Mouse (Mus musculus): ENCODE measurements at regions not wholly inside any gene's neighbourhood (a gene's known extent, or its start where the extent isn't known, plus 50 kb on each side); places are given as distances from the start of the nearest gene placed in this dataset.

- no peak overlapping the region for H3K27ac ChIP-seq (ENCODE audit: control insufficient read depth, insufficient read depth, low read depth, low read length)
These were observed 86.2 kb upstream of the Cacna2d3 start for GRCm38 (mm10) chr14:29807881-29808280.

GRCm38 (mm10) chr14:29814626-29815025 lies 93.0 kb upstream of the Cacna2d3 start:
- no peaks in the 10 kb centered on the region for H3K4me1 ChIP-seq (ENCODE audit: control insufficient read depth, insufficient read depth, low read length)
- H3K4me3 ChIP-seq (ENCODE audit: control insufficient read depth, low read depth, low read length): no peak overlapping the region
- TF ChIP-seq CTCF (IDR thresholded peaks at IDR 0.05; ENCODE audit: control insufficient read depth, insufficient read depth, insufficient replicate concordance, low read depth, low read length): no peak
- TF ChIP-seq POLR2A (IDR thresholded peaks at IDR 0.05; ENCODE audit: control insufficient read depth, low read depth, low read length): no peak
- no peaks in the 10 kb centered on the region for H3K27me3 ChIP-seq (ENCODE audit: control insufficient read depth, insufficient read depth, low read length)
- no peak overlapping the region for H3K27ac ChIP-seq (ENCODE audit: control insufficient read depth, insufficient read depth, low read depth, low read length)
- H3K36me3 ChIP-seq (ENCODE audit: control insufficient read depth, insufficient read depth, low read length): no peaks in the 10 kb centered on the region

More at GRCm38 (mm10) chr14:29807881-29808280, 86.2 kb upstream of the Cacna2d3 start:
- Histone ChIP-seq H3K4me1 (ENCODE audit: control insufficient read depth, insufficient read depth, low read length) (no peaks in the 10 kb centered on the region), H3K27me3 (ENCODE audit: control insufficient read depth, insufficient read depth, low read length) (no peaks in the 10 kb centered on the region), H3K4me3 (ENCODE audit: control insufficient read depth, low read depth, low read length) (no peak overlapping the region), H3K36me3 (ENCODE audit: control insufficient read depth, insufficient read depth, low read length) (no peaks in the 10 kb centered on the region)
- no peak for TF ChIP-seq CTCF (IDR thresholded peaks at IDR 0.05; ENCODE audit: control insufficient read depth, insufficient read depth, insufficient replicate concordance, low read depth, low read length)
- TF ChIP-seq POLR2A (IDR thresholded peaks at IDR 0.05; ENCODE audit: control insufficient read depth, low read depth, low read length): no peak

GRCm38 (mm10) chr14:29817548-29817947 lies 95.9 kb upstream of the Cacna2d3 start:
- Histone ChIP-seq H3K27ac (ENCODE audit: control insufficient read depth, insufficient read depth, low read depth, low read length) (no peak overlapping the region), H3K27me3 (ENCODE audit: control insufficient read depth, insufficient read depth, low read length) (no peaks in the 10 kb centered on the region), H3K36me3 (ENCODE audit: control insufficient read depth, insufficient read depth, low read length) (no peaks in the 10 kb centered on the region), H3K4me1 (ENCODE audit: control insufficient read depth, insufficient read depth, low read length) (no peaks in the 10 kb centered on the region), H3K4me3 (ENCODE audit: control insufficient read depth, low read depth, low read length) (no peak overlapping the region)
- TF ChIP-seq POLR2A (IDR thresholded peaks at IDR 0.05; ENCODE audit: control insufficient read depth, low read depth, low read length) (no peak), CTCF (IDR thresholded peaks at IDR 0.05; ENCODE audit: control insufficient read depth, insufficient read depth, insufficient replicate concordance, low read depth, low read length) (no peak)

- Histone ChIP-seq H3K27me3 (ENCODE audit: control insufficient read depth, insufficient read depth, low read length) (no peaks in the 10 kb centered on the region), H3K4me1 (ENCODE audit: control insufficient read depth, insufficient read depth, low read length) (no peaks in the 10 kb centered on the region), H3K36me3 (ENCODE audit: control insufficient read depth, insufficient read depth, low read length) (no peaks in the 10 kb centered on the region), H3K4me3 (ENCODE audit: control insufficient read depth, low read depth, low read length) (no peak overlapping the region), H3K27ac (ENCODE audit: control insufficient read depth, insufficient read depth, low read depth, low read length) (no peak overlapping the region)
- no peak for TF ChIP-seq CTCF (IDR thresholded peaks at IDR 0.05; ENCODE audit: control insufficient read depth, insufficient read depth, insufficient replicate concordance, low read depth, low read length)
- TF ChIP-seq POLR2A (IDR thresholded peaks at IDR 0.05; ENCODE audit: control insufficient read depth, low read depth, low read length): no peak
These were observed 96.6 kb upstream of the Cacna2d3 start for GRCm38 (mm10) chr14:29818251-29818650.

- Histone ChIP-seq H3K4me1 (ENCODE audit: control insufficient read depth, insufficient read depth, low read length) (no peaks in the 10 kb centered on the region), H3K27ac (ENCODE audit: control insufficient read depth, insufficient read depth, low read depth, low read length) (no peak overlapping the region), H3K27me3 (ENCODE audit: control insufficient read depth, insufficient read depth, low read length) (no peaks in the 10 kb centered on the region), H3K36me3 (ENCODE audit: control insufficient read depth, insufficient read depth, low read length) (no peaks in the 10 kb centered on the region), H3K4me3 (ENCODE audit: control insufficient read depth, low read depth, low read length) (no peak overlapping the region)
- TF ChIP-seq POLR2A (IDR thresholded peaks at IDR 0.05; ENCODE audit: control insufficient read depth, low read depth, low read length) (no peak), CTCF (IDR thresholded peaks at IDR 0.05; ENCODE audit: control insufficient read depth, insufficient read depth, insufficient replicate concordance, low read depth, low read length) (no peak)
These were observed 97.1 kb upstream of the Cacna2d3 start for GRCm38 (mm10) chr14:29818751-29819150.

GRCm38 (mm10) chr14:29837063-29837462 lies 115.4 kb upstream of the Cacna2d3 start:
- Histone ChIP-seq H3K36me3 (ENCODE audit: control insufficient read depth, insufficient read depth, low read length) (no peaks in the 10 kb centered on the region), H3K4me1 (ENCODE audit: control insufficient read depth, insufficient read depth, low read length) (no peaks in the 10 kb centered on the region), H3K27me3 (ENCODE audit: control insufficient read depth, insufficient read depth, low read length) (no peaks in the 10 kb centered on the region), H3K27ac (ENCODE audit: control insufficient read depth, insufficient read depth, low read depth, low read length) (no peak overlapping the region), H3K4me3 (ENCODE audit: control insufficient read depth, low read depth, low read length) (no peak overlapping the region)
- TF ChIP-seq POLR2A (IDR thresholded peaks at IDR 0.05; ENCODE audit: control insufficient read depth, low read depth, low read length) (no peak), CTCF (IDR thresholded peaks at IDR 0.05; ENCODE audit: control insufficient read depth, insufficient read depth, insufficient replicate concordance, low read depth, low read length) (no peak; the same call in 1 of the 2 replicates)

- TF ChIP-seq CTCF (IDR thresholded peaks at IDR 0.05; ENCODE audit: control insufficient read depth, insufficient read depth, insufficient replicate concordance, low read depth, low read length): no peak
- TF ChIP-seq POLR2A (IDR thresholded peaks at IDR 0.05; ENCODE audit: control insufficient read depth, low read depth, low read length): no peak
- no peaks in the 10 kb centered on the region for H3K27me3 ChIP-seq (ENCODE audit: control insufficient read depth, insufficient read depth, low read length)
These were observed 117.9 kb upstream of the Cacna2d3 start for GRCm38 (mm10) chr14:29839576-29839975.

More at GRCm38 (mm10) chr14:29839576-29839975, 117.9 kb upstream of the Cacna2d3 start:
- Histone ChIP-seq H3K36me3 (ENCODE audit: control insufficient read depth, insufficient read depth, low read length) (no peaks in the 10 kb centered on the region), H3K4me3 (ENCODE audit: control insufficient read depth, low read depth, low read length) (no peak overlapping the region), H3K4me1 (ENCODE audit: control insufficient read depth, insufficient read depth, low read length) (no peaks in the 10 kb centered on the region), H3K27ac (ENCODE audit: control insufficient read depth, insufficient read depth, low read depth, low read length) (no peak overlapping the region)
